Mouse (Mus musculus): ENCODE measurements around the gene Sh3bgrl3.
"Not testable (repeated sequence)": the region's sequence is repeated elsewhere in the genome, so short reads cannot be mapped to it uniquely, and the experiment has no call there.

Gene Sh3bgrl3

GRCm38 (mm10) chr4:134128221-134128982 is at the start of gene Sh3bgrl3:
Gene Sh3bgrl3, minus strand, starts transcription at chr4:134128789.
- DNase-seq (ENCODE audit: low read depth, low spot score): peak; percentile 78

GRCm38 (mm10) chr4:134172391-134172790 is 43.8 kb upstream of the Sh3bgrl3 start:
- no peak for DNase-seq (ENCODE audit: low read depth, low spot score)

DNA sequence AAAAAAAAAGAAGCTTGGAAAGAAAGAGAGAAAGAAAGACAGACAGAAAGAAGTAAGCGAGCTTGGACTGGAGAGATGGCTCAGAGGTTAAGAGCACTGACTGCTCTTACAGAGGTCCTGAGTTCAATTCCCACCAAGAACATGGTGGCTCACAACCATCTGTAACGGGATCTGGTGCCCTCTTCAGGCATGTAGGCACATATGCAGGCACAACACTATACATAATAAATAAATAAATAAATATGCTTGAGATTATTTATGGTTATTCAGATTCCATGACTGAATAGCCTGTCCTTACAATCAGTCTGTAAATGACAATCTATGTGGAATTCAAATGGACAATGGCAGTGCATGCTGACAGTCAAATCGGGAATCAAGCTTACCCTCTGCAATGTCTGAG is 38.3 kb upstream of the Sh3bgrl3 start:
- no peak for DNase-seq (ENCODE audit: low read depth, low spot score)

DNA sequence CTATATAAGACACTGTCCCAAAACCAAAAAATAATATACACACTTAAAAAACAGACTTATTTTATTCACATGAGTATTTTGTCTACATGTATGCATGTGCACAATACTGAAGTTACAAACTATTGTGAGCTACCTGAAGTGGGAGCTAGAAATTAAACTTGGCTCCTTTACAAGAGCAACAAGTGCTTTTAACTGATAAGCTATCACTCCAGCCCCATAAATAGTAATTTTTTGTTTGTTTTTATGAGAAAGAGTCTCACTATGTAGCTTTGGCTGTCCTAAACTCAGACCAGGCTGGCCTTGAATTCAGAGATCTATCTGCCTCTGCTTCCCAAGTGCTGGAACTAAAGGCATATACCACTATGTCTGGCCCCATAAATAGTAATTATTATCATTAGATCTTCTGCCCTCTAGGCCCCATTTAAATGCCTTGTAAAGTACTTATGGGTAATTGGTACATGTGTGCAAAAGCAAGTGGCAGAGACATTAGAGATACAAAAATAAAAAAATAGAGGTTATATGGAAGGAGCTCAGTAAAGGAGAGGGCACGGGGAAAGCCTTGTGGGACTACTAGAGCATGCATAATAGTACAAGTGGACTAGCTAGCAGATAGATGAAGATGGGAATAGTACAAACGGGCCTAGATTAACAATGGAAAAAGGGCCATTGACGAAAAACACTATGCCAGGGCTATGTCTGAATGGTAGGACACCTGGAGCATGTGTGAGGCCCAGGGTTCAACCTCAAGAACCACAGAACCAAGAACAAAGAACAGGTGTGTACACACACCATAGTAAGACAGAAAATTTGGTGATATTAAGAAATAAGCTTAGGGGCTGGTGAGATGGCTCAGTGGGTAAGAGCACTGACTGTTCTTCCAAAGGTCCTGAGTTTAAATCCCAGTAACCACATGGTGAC is 37.2 kb upstream of the Sh3bgrl3 start:
- DNase-seq (ENCODE audit: low read depth, low spot score): no peak

- no peak for DNase-seq (ENCODE audit: low read depth, low spot score)
Observed at GRCm38 (mm10) chr4:134165024-134165423, 36.4 kb upstream of the Sh3bgrl3 start.

DNA sequence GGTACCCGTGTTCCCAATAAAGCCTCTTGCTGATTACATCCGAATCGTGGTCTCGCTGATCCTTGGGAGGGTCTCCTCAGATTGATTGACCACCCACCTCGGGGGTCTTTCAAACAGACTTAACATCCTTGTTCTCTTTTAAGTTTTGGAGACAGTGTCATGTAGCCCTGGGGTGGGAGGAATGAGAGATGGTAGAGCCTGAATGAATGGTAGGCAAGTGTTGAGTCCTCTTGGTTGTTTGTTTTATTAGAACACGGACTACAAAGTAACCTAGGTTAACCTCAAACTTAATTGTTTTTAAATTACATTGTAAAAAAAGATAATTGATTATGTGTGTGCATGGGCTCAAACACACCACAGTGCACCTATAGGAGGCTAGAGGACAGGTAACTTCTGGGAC is 36.0 kb upstream of the Sh3bgrl3 start:
- DNase-seq (ENCODE audit: low read depth, low spot score): no peak

DNA sequence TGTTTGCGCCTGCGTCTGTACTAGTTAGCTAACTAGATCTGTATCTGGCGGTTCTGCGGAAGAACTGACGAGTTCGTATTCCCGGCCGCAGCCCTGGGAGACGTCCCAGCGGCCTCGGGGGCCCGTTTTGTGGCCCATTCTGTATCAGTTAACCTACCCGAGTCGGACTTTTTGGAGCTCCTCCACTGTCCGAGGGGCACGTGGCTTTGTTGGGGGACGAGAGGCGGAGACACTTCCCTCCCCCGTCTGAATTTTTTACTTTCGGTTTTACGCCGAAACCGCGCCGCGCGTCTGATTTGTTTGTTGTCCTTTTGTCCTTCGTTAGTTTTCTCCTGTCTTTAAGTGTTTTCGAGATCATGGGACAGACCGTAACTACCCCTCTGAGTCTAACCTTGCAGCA is 31.5 kb upstream of the Sh3bgrl3 start:
- not testable (repeated sequence) for DNase-seq (ENCODE audit: low read depth, low spot score)

- DNase-seq (ENCODE audit: low read depth, low spot score): no peak
Observed at GRCm38 (mm10) chr4:134158774-134159173, 30.2 kb upstream of the Sh3bgrl3 start.

DNA sequence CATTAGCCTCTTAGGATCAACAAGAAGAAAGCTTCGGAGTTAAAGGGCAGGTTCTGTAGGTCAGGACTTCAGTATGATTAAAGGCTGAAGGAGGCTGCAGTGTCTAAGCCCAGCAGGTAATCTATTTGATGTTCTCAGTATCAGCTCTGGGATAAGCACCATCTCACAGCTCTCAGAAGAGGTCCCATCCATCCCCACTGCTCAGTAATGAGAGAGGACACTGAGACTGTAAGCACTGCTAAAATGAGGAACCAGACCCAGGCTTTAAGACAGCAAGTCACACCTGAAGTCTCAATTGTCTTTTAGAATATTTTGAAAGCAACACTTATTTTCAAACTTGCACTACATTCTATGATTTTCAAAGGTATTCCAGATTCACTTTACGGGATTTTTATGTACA is 29.0 kb upstream of the Sh3bgrl3 start:
- no peak for DNase-seq (ENCODE audit: low read depth, low spot score)

GRCm38 (mm10) chr4:134156744-134157143 is 28.2 kb upstream of the Sh3bgrl3 start:
- DNase-seq (ENCODE audit: low read depth, low spot score): no peak

- DNase-seq (ENCODE audit: low read depth, low spot score): no peak
Observed at GRCm38 (mm10) chr4:134155961-134156465, 27.4 kb upstream of the Sh3bgrl3 start.

GRCm38 (mm10) chr4:134155531-134155930 is 26.9 kb upstream of the Sh3bgrl3 start:
- no peak for DNase-seq (ENCODE audit: low read depth, low spot score)

- DNase-seq (ENCODE audit: low read depth, low spot score): no peak
Observed at GRCm38 (mm10) chr4:134154354-134154753, 25.8 kb upstream of the Sh3bgrl3 start.

DNA sequence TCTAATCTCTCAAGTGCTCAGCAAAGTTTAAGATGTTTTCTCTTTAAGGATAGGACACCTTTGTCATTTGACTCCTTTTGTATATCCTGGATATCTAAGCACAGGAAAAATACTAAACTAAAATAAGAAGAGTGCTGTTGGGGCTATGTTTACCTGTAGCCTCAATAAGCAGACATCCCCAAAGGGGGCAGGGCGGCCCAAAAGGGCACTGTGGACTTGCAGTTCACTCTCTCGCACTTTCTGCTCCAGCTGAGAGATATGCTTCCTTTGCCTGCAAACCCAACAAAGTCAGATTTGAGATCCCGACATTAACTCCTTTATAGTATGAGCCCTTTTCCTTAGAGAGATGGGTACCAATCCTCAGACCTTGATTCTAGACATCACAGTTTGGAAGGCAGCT is 25.1 kb upstream of the Sh3bgrl3 start:
- DNase-seq (ENCODE audit: low read depth, low spot score): no peak

DNA sequence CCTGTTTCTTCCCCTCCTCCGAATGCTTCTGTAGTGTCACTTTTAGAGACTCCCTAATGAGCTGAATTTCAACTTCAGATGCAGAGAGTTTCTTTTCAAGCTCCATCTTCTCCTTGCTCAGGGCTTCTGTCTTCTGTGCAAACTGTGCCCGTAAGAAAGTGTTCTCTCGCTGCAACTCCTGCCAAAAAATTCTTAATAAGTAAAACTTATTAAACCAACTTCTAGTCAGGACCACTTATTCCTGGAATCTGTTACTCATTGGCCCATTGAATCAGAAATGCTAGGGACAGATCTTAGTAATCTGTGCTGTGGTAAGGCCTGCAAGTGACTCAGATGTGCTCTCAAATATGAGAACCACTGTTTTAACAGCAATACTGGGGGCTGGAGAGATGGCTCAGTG is 23.5 kb upstream of the Sh3bgrl3 start:
- no peak for DNase-seq (ENCODE audit: low read depth, low spot score)

GRCm38 (mm10) chr4:134149389-134149788 is 20.8 kb upstream of the Sh3bgrl3 start:
- DNase-seq (ENCODE audit: low read depth, low spot score): no peak

GRCm38 (mm10) chr4:134144297-134144696 is 15.7 kb upstream of the Sh3bgrl3 start:
- not testable (repeated sequence) for DNase-seq (ENCODE audit: low read depth, low spot score)

DNA sequence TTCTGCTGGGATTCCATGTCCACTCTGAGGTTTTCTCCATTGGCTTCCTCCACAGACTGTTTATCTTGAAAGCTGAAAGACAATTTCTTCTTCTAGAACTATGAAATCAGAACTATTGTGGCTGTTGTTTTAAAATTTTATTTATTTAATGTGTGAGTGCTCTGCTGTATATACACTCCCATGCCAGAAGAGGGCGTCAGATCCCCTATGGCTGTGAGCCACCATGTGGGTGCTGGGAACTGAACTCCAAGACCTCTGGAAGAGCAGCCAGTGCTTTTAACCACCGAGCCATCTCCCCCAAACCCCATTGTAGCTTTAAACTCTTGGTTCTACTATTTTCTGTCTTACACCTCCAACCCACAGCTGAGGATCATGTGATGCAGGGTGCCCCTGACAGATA is 10.3 kb upstream of the Sh3bgrl3 start:
- DNase-seq (ENCODE audit: low read depth, low spot score): peak; percentile 57

DNA sequence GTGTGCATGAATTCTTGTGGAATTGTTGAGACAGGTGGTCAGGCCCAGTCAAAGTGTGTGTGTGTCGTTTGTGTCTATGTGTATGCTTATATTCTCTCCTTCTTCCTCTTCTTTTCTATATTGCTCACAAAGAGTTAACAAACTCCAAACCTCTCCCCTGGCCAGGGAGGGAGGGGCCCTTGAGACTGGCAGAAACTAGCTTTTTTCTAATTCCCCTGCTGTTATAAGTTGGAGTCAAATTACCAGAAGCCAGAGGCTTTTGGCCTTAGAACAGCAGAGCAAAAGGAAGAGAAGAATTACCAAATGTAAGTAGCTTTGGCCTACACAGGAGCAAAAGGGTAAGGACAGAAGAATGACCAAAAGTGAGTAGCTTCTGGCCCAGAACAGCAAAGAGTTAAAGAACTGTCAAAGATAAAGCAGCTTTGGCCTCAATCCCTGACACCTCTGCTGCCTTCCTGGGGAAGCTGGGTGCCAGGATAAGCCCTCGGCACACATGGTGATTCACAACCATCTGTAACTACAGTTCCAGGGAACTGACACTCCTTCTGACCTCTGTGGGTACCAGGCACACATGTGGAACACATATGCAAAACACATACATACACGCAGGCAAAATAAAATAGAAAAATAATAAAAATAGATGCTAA is 7.8 kb upstream of the Sh3bgrl3 start:
- no peak for DNase-seq (ENCODE audit: low read depth, low spot score)

- DNase-seq (ENCODE audit: low read depth, low spot score): no peak
Observed at GRCm38 (mm10) chr4:134132519-134133095, 4.0 kb upstream of the Sh3bgrl3 start.

GRCm38 (mm10) chr4:134132117-134132516 is 3.5 kb upstream of the Sh3bgrl3 start:
- no peak for DNase-seq (ENCODE audit: low read depth, low spot score)

DNA sequence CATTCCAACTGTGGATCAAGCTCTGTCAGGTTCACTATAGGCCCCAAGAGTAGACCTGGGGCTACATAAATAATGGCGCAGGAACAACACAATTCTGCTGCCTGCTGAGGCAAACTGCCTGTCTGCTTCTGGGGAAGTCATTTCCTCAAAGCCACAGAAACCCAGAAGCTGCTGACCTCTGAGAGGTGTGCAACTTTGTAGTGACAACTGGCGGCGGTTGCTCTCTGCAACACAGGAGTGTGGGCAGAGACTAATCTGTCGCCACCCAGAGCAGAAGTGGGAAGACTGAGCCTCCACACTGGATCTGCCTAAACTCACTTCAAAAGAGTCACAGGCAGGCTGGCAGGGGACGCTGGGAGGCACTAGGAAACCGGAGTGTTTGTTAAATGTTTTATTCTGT is 893 bp upstream of the Sh3bgrl3 start:
- no peak for DNase-seq (ENCODE audit: low read depth, low spot score)
